Mouse (Mus musculus) stomach, embryonic 14.5 days (tissue): ENCODE measurements around the gene Fam32a. TPM values are rescaled to one million over a fixed set of nuclear protein-coding genes. Genes with fewer than 3 reads are reported as not detected.
A peak's percentile ranks its signal among the peaks of the same experiment; 100 is the strongest.

ENCODE experiments used
- ATAC-seq: fragments of 200-750 bp; cut with Nextera tagmentation; 2 replicates; pipeline ENCODE4 v1.8.0; 2017; ENCODE audit warnings: low read depth, moderate TSS enrichment; ENCODE audit not compliant: insufficient number of reproducible peaks, insufficient read depth, low FRiP score
- H3K27ac ChIP-seq: fragments of 300-500 bp; sonication (generic); 2 replicates; pipeline ENCODE4 v1.5.1; 2014; ENCODE audit warnings: mild to moderate bottlenecking, low read length, moderate library complexity, mixed read lengths
- H3K27me3 ChIP-seq: fragments of 300-500 bp; sonication (generic); 2 replicates; pipeline ENCODE4 v1.6.1; 2014; ENCODE audit warnings: low read length, control low read depth, mixed read lengths; ENCODE audit not compliant: control insufficient read depth, insufficient read depth
- H3K36me3 ChIP-seq: fragments of 300-500 bp; sonication (generic); 2 replicates; pipeline ENCODE4 v1.6.1; 2014; ENCODE audit warnings: mild to moderate bottlenecking, control low read depth, low read length, moderate library complexity, mixed read lengths; ENCODE audit not compliant: control insufficient read depth, insufficient read depth
- H3K4me1 ChIP-seq: fragments of 300-500 bp; sonication (generic); 2 replicates; pipeline ENCODE4 v1.6.1; 2014; ENCODE audit warnings: low read length, control low read depth, mixed read lengths; ENCODE audit not compliant: control insufficient read depth, insufficient read depth
- H3K4me2 ChIP-seq: fragments of 300-500 bp; sonication (generic); replicated peaks from 2 replicates; pipeline ENCODE4 v1.6.1; 2014; ENCODE audit warnings: low read depth, low read length, control low read depth
- H3K4me3 ChIP-seq: fragments of 300-500 bp; sonication (generic); 2 replicates; pipeline ENCODE4 v1.5.1; 2014; ENCODE audit warnings: low read depth, low read length, control low read depth
- H3K9ac ChIP-seq: fragments of 300-500 bp; sonication (generic); replicated peaks from 2 replicates; pipeline ENCODE4 v1.6.1; 2014; ENCODE audit warnings: low read depth, mild to moderate bottlenecking, control low read depth, low read length, moderate library complexity, mixed read lengths
- H3K9me3 ChIP-seq: fragments of 300-500 bp; sonication (generic); 2 replicates; pipeline ENCODE4 v1.6.1; 2016; ENCODE audit warnings: low read depth, low read length, control low read depth; ENCODE audit not compliant: control insufficient read depth
- WGBS: fragments of 180-500 bp; shearing (Covaris S2); extraction: QIAGEN DNeasy Blood & Tissue Kit; methylation state at CpG from one replicate; pipeline ENCODE4 v1.1.7; 2014; 5-methylcytosine and 5-hydroxymethylcytosine counted together
- polyA plus RNA-seq: library from polyadenylated mRNA; unstranded; fragments of >200 nt; fragmentation: Nextera tagmentation; extraction: Ambion mirVana; gene quantifications from 2 replicates; pipeline ENCODE4 v1.2.1, GENCODE M21; 2014

Fam32a gene
- polyA plus RNA-seq, 1 experiment from 2014 or later, result 66.9 TPM

DNA sequence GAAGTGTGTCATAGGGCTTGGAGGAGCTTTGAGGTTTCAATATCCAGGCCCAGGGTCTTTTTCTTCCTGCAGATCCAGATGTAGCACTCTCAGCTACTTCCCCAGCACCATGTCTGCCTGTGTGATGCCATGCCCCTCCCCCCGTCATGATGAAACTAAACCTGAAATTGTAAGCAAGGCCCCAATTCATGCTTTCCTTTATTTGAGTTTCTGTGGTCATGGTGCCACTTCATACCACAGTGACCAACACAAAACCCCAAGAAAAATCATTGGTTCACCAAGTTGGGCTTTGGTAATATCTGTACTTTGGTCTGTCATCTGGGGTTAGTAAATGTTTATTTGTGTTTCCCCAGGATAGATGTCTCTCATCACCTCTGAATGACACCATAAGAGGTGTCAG lies 10.9 kb upstream of the Fam32a start:
- ATAC-seq, result no peak
- Histone ChIP-seq H3K36me3 (no peaks in the 10 kb centered on the region), H3K27me3 (no peaks in the 10 kb centered on the region), H3K27ac (no peak overlapping the region), H3K4me1 (no peaks in the 10 kb centered on the region), H3K9ac (no peak overlapping the region), H3K4me2 (no peak overlapping the region), H3K4me3 (no peak overlapping the region), H3K9me3 (peaks cover 5% of the 10 kb centered on the region; the same call in 1 of the 2 replicates)
- 74% methylated on average over 1 of the region's 1 CpGs for WGBS

DNA sequence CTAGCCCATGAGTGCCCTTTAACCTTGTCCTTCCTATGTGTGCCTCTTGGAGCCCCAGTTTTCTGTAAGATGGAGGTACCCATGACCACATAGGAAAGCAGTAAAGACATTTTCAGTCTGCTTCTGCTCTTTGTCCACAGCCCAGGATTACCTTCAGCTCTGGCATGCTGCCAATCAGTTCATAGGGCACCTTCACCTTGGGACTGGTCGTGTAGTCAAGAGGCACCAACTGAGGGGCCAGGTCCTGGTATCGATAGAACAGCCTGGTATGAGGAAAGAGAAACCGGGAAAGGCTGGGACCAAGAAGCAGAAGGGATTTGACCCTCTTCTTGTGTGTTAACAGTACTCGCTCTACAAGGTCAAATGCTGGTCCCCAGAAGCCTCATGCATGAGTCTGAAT lies 9.3 kb upstream of the Fam32a start:
- no peak overlapping the region for H3K27ac ChIP-seq
- H3K4me2 ChIP-seq, result no peak overlapping the region
- H3K9me3 ChIP-seq, result no peaks in the 10 kb centered on the region
- no peak overlapping the region for H3K9ac ChIP-seq
- no peak overlapping the region for H3K4me3 ChIP-seq
- H3K36me3 ChIP-seq, result no peaks in the 10 kb centered on the region
- H3K4me1 ChIP-seq, result no peaks in the 10 kb centered on the region
- ATAC-seq, result no peak
- 68% methylated on average over 4 of the region's 4 CpGs for WGBS
- H3K27me3 ChIP-seq, result no peaks in the 10 kb centered on the region

DNA sequence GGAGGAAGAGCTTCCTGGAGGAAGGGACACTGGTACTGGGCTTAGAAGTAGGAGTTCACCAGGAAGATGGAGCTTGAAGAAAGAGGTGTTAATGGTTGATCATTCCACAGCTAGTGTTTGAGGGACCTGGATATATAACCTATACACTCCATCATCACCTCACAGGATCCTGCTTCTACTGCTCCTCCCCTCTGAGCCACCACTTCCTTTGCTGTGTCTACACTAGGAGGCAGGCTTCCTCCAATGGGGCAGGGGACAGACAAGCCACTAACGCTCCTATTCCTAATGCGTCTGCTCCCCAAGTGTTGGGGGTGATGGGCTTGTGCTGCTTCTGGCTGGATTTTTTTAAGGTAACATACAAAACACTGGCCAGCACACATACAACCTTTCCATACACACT lies 8.8 kb upstream of the Fam32a start:
- WGBS, result 54% methylated on average over 2 of the region's 2 CpGs
- no peak for ATAC-seq
- Histone ChIP-seq H3K36me3 (no peaks in the 10 kb centered on the region), H3K4me3 (no peak overlapping the region), H3K9ac (no peak overlapping the region), H3K4me1 (no peaks in the 10 kb centered on the region), H3K4me2 (no peak overlapping the region), H3K9me3 (no peaks in the 10 kb centered on the region), H3K27ac (no peak overlapping the region), H3K27me3 (no peaks in the 10 kb centered on the region)

DNA sequence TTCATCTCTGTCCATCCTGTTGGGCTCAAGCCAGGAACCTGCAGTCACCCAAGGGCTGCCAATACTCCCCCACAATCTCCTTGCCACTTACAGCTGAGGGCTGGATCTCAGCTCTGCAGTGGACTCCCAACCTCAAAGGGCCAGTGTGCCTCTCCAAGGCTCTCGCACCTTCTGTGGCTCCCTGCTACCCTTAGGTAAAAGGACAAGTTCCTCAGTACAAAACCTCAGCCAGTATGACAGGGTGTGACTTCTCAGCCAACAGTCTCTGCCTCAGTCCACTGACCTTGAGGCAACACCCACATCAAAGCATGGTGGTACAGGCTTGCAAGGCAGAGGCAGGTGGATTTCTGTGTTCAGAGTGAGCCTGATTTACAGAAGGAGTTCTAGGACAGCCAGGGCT lies 7.7 kb upstream of the Fam32a start:
- H3K9ac ChIP-seq, result no peak overlapping the region
- H3K9me3 ChIP-seq, result no peaks in the 10 kb centered on the region
- no peaks in the 10 kb centered on the region for H3K4me1 ChIP-seq
- H3K27ac ChIP-seq, result no peak overlapping the region
- 79% methylated on average over 1 of the region's 1 CpGs for whole genome bisulfite sequencing
- no peak overlapping the region for H3K4me2 ChIP-seq
- no peaks in the 10 kb centered on the region for H3K27me3 ChIP-seq
- no peak overlapping the region for H3K4me3 ChIP-seq
- H3K36me3 ChIP-seq, result no peaks in the 10 kb centered on the region
- no peak for ATAC-seq

DNA sequence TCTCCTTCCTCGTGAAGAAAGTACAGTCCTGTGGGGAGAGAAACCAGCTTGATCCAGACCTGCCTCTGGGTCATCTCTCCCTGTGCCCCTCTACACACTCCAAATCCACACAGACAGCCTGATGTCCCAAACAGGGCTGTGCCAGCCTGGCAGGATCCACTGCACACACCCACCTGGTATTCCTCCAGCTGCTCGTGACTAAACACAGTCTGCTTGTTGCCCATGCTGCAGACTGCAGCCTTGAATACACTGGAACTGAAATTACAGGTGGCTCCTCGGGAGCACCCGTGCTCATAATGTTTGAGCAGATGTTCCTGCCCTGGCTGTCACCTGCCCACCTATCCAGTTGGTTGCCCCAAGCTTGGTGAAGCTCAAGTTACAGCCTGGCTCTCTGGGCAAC lies 6.8 kb upstream of the Fam32a start, which contains the start of gene Cib3:
Gene Cib3 (minus strand): TSS at position 87 of the 400 bp plus-strand sequence.
- no peaks in the 10 kb centered on the region for H3K4me1 ChIP-seq
- WGBS, result 62% methylated on average over 4 of the region's 4 CpGs

DNA sequence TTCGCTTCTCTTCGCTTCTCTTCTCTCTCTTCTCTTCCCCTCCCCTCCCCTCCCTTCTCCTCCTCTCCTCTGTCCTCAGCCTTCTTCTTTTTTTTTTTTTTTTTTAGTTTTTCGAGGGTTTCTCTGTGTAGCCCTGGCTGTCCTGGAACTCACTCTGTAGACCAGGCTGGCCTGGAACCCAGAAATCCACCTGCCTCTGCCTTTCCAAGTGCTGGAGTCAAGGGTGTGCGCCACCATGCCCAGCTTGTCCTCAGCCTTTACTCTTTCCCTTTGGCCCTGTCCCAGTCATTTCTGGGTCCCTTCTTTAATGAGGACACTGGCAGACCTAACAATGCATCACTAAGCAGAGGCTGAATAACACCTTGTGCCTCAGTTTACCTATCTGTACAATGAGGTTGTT lies 6.0 kb upstream of the Fam32a start, which contains the start of gene Gm11034:
Gene Gm11034 (minus strand): TSS at position 101 of the 400 bp plus-strand sequence.
- H3K4me2 ChIP-seq, result no peak within 1 kb of the TSS
- no peaks in the 10 kb centered on the region for H3K9me3 ChIP-seq
- no peak within 1 kb of the TSS for H3K27ac ChIP-seq
- no peak within 1 kb of the TSS for H3K9ac ChIP-seq
- H3K27me3 ChIP-seq, result no peaks in the 10 kb centered on the region
- no peak within 1 kb of the TSS for H3K4me3 ChIP-seq
- WGBS, result 75% methylated on average over 4 of the region's 4 CpGs
- no peak for ATAC-seq
- no peaks in the 10 kb centered on the region for H3K36me3 ChIP-seq
- no peaks in the 10 kb centered on the region for H3K4me1 ChIP-seq

More for the DNA sequence above, 6.8 kb upstream of the Fam32a start, which contains the start of gene Cib3:
- Histone ChIP-seq H3K27me3 (no peaks in the 10 kb centered on the region), H3K4me2 (no peak within 1 kb of the TSS), H3K4me3 (no peak within 1 kb of the TSS), H3K36me3 (no peaks in the 10 kb centered on the region), H3K9ac (no peak within 1 kb of the TSS), H3K27ac (no peak within 1 kb of the TSS), H3K9me3 (no peaks in the 10 kb centered on the region)
- ATAC-seq, result no peak

DNA sequence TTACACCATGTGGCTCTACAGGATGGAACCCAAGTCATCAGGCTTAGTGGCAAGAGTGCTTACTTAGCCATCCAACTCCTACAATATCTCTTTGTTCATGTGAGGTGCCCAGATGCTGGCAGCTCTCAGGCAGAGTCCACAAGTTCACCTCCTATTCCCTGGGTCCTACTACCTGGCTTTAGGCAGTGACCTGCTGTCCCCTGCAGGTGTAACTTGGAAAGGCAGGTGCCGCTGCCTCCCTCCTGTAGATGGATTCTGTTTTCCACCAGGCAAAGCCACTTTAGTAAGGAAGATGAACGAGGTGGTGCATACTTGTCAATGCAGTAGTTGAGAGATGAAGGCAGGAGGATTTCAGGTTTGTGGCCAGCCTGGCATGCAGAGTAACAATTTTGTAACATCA lies 4.5 kb upstream of the Fam32a start:
- Histone ChIP-seq H3K9ac (no peak overlapping the region), H3K27me3 (no peaks in the 10 kb centered on the region), H3K27ac (no peak overlapping the region), H3K4me1 (no peaks in the 10 kb centered on the region), H3K4me3 (no peak overlapping the region), H3K9me3 (no peaks in the 10 kb centered on the region), H3K36me3 (no peaks in the 10 kb centered on the region), H3K4me2 (no peak overlapping the region)
- no peak for ATAC-seq
- WGBS, result 51% methylated on average over 2 of the region's 2 CpGs

DNA sequence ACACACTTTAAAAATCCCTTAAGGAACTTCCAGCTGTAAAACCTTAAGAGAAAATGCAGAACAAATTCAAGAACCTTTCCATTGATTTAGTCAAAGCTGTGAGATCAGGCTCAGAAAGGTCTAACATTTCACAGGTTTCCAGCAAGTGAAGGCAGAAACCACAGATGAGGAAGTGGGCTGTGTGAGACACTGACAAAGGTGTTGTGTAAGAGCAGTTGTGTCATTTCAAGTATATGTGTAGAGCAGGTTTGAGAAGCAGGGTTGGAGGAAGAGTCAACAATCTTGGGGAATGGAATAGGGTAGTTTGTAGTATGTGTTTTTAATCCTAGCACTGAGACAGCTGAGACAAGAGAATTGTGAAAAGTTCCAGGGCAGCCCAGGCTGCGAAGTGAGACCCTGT lies 3.7 kb upstream of the Fam32a start:
- Histone ChIP-seq H3K27ac (no peak overlapping the region), H3K27me3 (no peaks in the 10 kb centered on the region), H3K4me2 (no peak overlapping the region), H3K9ac (no peak overlapping the region), H3K4me1 (peaks cover 5% of the 10 kb centered on the region; the same call in 1 of the 2 replicates), H3K4me3 (no peak overlapping the region), H3K9me3 (no peaks in the 10 kb centered on the region), H3K36me3 (no peaks in the 10 kb centered on the region)
- ATAC-seq, result no peak
- 68% methylated on average over 1 of the region's 1 CpGs for WGBS

DNA sequence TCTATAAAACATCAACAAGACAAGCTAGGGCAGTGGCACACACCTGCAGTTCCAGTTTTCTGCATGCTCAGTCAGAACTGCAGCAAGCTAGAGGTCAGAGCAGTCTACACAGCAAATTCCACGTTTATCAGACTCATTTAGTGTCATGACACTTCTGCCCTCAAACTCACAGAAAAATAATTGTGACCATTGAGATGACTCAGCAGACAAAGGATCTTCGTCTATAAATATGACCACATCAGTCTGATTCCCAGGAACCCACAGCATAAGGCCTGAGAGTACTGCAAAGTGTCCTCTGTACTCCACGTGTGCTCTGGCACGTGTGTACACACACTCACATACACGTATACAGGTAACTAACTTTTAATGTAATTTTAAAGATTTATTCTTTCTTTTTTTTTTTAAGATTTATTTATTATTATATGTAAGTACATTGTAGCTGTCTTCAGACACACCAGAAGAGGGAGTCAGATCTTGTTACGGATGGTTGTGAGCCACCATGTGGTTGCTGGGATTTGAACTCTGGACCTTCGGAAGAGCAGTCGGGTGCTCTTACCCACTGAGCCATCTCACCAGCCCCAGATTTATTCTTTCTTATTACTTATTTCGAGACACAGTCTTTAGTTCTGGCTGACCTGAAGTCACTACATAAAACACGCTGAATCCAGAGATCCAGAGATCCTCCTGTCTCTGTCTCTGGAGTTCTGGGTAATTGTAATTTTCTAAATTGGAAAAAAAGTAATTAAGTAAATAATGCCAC lies 569 bp upstream of the Fam32a start:
- H3K4me2 ChIP-seq, result no peak overlapping the region
- H3K27me3 ChIP-seq, result no peaks in the 10 kb centered on the region
- WGBS, result 79% methylated on average over 9 of the region's 10 CpGs
- peaks cover 12% of the 10 kb centered on the region for H3K4me1 ChIP-seq
- no peak overlapping the region for H3K27ac ChIP-seq
- H3K36me3 ChIP-seq, result peaks cover 23% of the 10 kb centered on the region
- no peaks in the 10 kb centered on the region for H3K9me3 ChIP-seq
- H3K9ac ChIP-seq, result no peak overlapping the region
- ATAC-seq, result no peak
- H3K4me3 ChIP-seq, result peak overlapping the region; percentile 67
